Mouse (Mus musculus): ENCODE measurements around the gene Mvb12a.
A peak's percentile ranks its signal among the peaks of the same experiment; 100 is the strongest.

DNA sequence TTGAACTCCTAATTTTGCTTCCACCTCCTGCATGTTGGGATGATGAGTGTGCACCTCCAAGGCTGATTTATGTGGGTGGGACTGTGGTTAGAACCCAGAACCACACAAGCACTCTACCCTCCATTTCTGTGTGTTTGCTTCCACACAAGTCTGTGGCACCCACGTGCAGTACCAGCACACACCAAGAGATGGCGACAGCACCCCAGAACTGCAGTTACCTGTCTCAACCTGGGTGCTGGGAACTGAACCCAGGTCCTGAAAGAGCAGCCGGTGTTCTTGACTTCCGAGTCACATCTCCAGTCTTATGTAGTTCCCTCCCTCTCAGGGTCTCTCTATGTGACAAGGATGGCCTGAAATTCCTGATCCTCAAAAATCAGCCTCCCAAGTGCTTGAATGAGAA, 21.3 kb downstream of the Mvb12a start:
- TF ChIP-seq CTCF (IDR thresholded peaks at IDR 0.05; ENCODE audit: borderline replicate concordance, insufficient read depth, low read length) (0 out of 2 replicates have a peak, but pooled peaks have one; percentile 9), POLR2A (IDR thresholded peaks at IDR 0.05; ENCODE audit: low read depth, low read length) (no peak)
